Mouse (Mus musculus): ENCODE measurements around the gene Ybx2.
"Not testable (repeated sequence)": the region's sequence is repeated elsewhere in the genome, so short reads cannot be mapped to it uniquely, and the experiment has no call there.

Gene Ybx2

GRCm38 (mm10) chr11:69953267-69953915, 17.8 kb downstream of the Ybx2 start:
- no peak for DNase-seq (ENCODE audit: low read depth, low spot score)
- H3K36me3 ChIP-seq (ENCODE audit: control insufficient read depth, insufficient read depth, low read length, poor library complexity, severe bottlenecking), result no peaks in the 10 kb centered on the region
- no peaks in the 10 kb centered on the region for H3K27me3 ChIP-seq (ENCODE audit: control insufficient read depth, insufficient read depth, low read length, poor library complexity, severe bottlenecking)

- DNase-seq (ENCODE audit: low read depth, low spot score); H3K36me3 ChIP-seq (ENCODE audit: control insufficient read depth, insufficient read depth, low read length, poor library complexity, severe bottlenecking); H3K27me3 ChIP-seq (ENCODE audit: control insufficient read depth, insufficient read depth, low read length, poor library complexity, severe bottlenecking): not testable (repeated sequence)
These were observed 20.0 kb downstream of the Ybx2 start for GRCm38 (mm10) chr11:69955618-69956017.

GRCm38 (mm10) chr11:69956218-69956617, 20.6 kb downstream of the Ybx2 start:
- Histone ChIP-seq H3K27me3 (ENCODE audit: control insufficient read depth, insufficient read depth, low read length, poor library complexity, severe bottlenecking) (no peaks in the 10 kb centered on the region), H3K36me3 (ENCODE audit: control insufficient read depth, insufficient read depth, low read length, poor library complexity, severe bottlenecking) (no peaks in the 10 kb centered on the region)
- DNase-seq (ENCODE audit: low read depth, low spot score), result peak; percentile 48

GRCm38 (mm10) chr11:69960616-69961015, 25.0 kb downstream of the Ybx2 start:
- peak; percentile 39 for DNase-seq (ENCODE audit: low read depth, low spot score)
- Histone ChIP-seq H3K27me3 (ENCODE audit: control insufficient read depth, insufficient read depth, low read length, poor library complexity, severe bottlenecking) (no peaks in the 10 kb centered on the region; the same call in 1 of the 2 replicates), H3K36me3 (ENCODE audit: control insufficient read depth, insufficient read depth, low read length, poor library complexity, severe bottlenecking) (no peaks in the 10 kb centered on the region)

- DNase-seq (ENCODE audit: low read depth, low spot score), result peak; percentile 37
- H3K36me3 ChIP-seq (ENCODE audit: control insufficient read depth, insufficient read depth, low read length, poor library complexity, severe bottlenecking), result no peaks in the 10 kb centered on the region
These were observed 26.2 kb downstream of the Ybx2 start for GRCm38 (mm10) chr11:69961841-69962240.

GRCm38 (mm10) chr11:69964650-69965270, 29.2 kb downstream of the Ybx2 start, which contains the start of gene Cldn7:
Gene Cldn7 (plus strand): TSS chr11:69964779.
- H3K36me3 ChIP-seq (ENCODE audit: control insufficient read depth, insufficient read depth, low read length, poor library complexity, severe bottlenecking), result no peaks in the 10 kb centered on the region; the same call in 1 of the 2 replicates

More at GRCm38 (mm10) chr11:69961841-69962240, 26.2 kb downstream of the Ybx2 start:
- H3K27me3 ChIP-seq (ENCODE audit: control insufficient read depth, insufficient read depth, low read length, poor library complexity, severe bottlenecking), result no peaks in the 10 kb centered on the region; the same call in 1 of the 2 replicates

GRCm38 (mm10) chr11:69965271-69966005, 29.8 kb downstream of the Ybx2 start:
- Histone ChIP-seq H3K36me3 (ENCODE audit: control insufficient read depth, insufficient read depth, low read length, poor library complexity, severe bottlenecking) (no peaks in the 10 kb centered on the region; the same call in 1 of the 2 replicates), H3K27me3 (ENCODE audit: control insufficient read depth, insufficient read depth, low read length, poor library complexity, severe bottlenecking) (no peaks in the 10 kb centered on the region; the same call in 1 of the 2 replicates)
- DNase-seq (ENCODE audit: low read depth, low spot score), result peak; percentile 36

More at GRCm38 (mm10) chr11:69964650-69965270, 29.2 kb downstream of the Ybx2 start, which contains the start of gene Cldn7:
- no peaks in the 10 kb centered on the region; the same call in 1 of the 2 replicates for H3K27me3 ChIP-seq (ENCODE audit: control insufficient read depth, insufficient read depth, low read length, poor library complexity, severe bottlenecking)
- DNase-seq (ENCODE audit: low read depth, low spot score), result no peak

- peak; percentile 32 for DNase-seq (ENCODE audit: low read depth, low spot score)
- no peaks in the 10 kb centered on the region; the same call in 1 of the 2 replicates for H3K36me3 ChIP-seq (ENCODE audit: control insufficient read depth, insufficient read depth, low read length, poor library complexity, severe bottlenecking)
- no peaks in the 10 kb centered on the region; the same call in 1 of the 2 replicates for H3K27me3 ChIP-seq (ENCODE audit: control insufficient read depth, insufficient read depth, low read length, poor library complexity, severe bottlenecking)
These were observed 30.6 kb downstream of the Ybx2 start for GRCm38 (mm10) chr11:69966006-69966859.

GRCm38 (mm10) chr11:69966860-69967517, 31.4 kb downstream of the Ybx2 start:
- no peak for DNase-seq (ENCODE audit: low read depth, low spot score)
- Histone ChIP-seq H3K36me3 (ENCODE audit: control insufficient read depth, insufficient read depth, low read length, poor library complexity, severe bottlenecking) (no peaks in the 10 kb centered on the region; the same call in 1 of the 2 replicates), H3K27me3 (ENCODE audit: control insufficient read depth, insufficient read depth, low read length, poor library complexity, severe bottlenecking) (no peaks in the 10 kb centered on the region)

GRCm38 (mm10) chr11:69968793-69969192, 33.2 kb downstream of the Ybx2 start:
- DNase-seq (ENCODE audit: low read depth, low spot score), result no peak
- no peaks in the 10 kb centered on the region; the same call in 1 of the 2 replicates for H3K36me3 ChIP-seq (ENCODE audit: control insufficient read depth, insufficient read depth, low read length, poor library complexity, severe bottlenecking)
- no peaks in the 10 kb centered on the region for H3K27me3 ChIP-seq (ENCODE audit: control insufficient read depth, insufficient read depth, low read length, poor library complexity, severe bottlenecking)

GRCm38 (mm10) chr11:69970222-69970621, 34.6 kb downstream of the Ybx2 start:
- H3K27me3 ChIP-seq (ENCODE audit: control insufficient read depth, insufficient read depth, low read length, poor library complexity, severe bottlenecking), result no peaks in the 10 kb centered on the region
- H3K36me3 ChIP-seq (ENCODE audit: control insufficient read depth, insufficient read depth, low read length, poor library complexity, severe bottlenecking), result peaks cover 4% of the 10 kb centered on the region; the same call in 1 of the 2 replicates
- peak; percentile 47 for DNase-seq (ENCODE audit: low read depth, low spot score)

GRCm38 (mm10) chr11:69970775-69971174, 35.2 kb downstream of the Ybx2 start:
- DNase-seq (ENCODE audit: low read depth, low spot score), result peak; percentile 51
- no peaks in the 10 kb centered on the region for H3K27me3 ChIP-seq (ENCODE audit: control insufficient read depth, insufficient read depth, low read length, poor library complexity, severe bottlenecking)

GRCm38 (mm10) chr11:69974907-69975306, 39.3 kb downstream of the Ybx2 start:
- DNase-seq (ENCODE audit: low read depth, low spot score), result no peak
- H3K36me3 ChIP-seq (ENCODE audit: control insufficient read depth, insufficient read depth, low read length, poor library complexity, severe bottlenecking), result peaks cover 9% of the 10 kb centered on the region; the same call in 1 of the 2 replicates
- no peaks in the 10 kb centered on the region; the same call in 1 of the 2 replicates for H3K27me3 ChIP-seq (ENCODE audit: control insufficient read depth, insufficient read depth, low read length, poor library complexity, severe bottlenecking)

More at GRCm38 (mm10) chr11:69970775-69971174, 35.2 kb downstream of the Ybx2 start:
- H3K36me3 ChIP-seq (ENCODE audit: control insufficient read depth, insufficient read depth, low read length, poor library complexity, severe bottlenecking), result peaks cover 6% of the 10 kb centered on the region; the same call in 1 of the 2 replicates

All from splenic B cell, adult 2 months (primary cell).